8 mouse cellular contexts compared by ENCODE assay signal in genomic region chr1:134243948-134244914, GRCm38 (mm10). TPM values are rescaled to one million over a fixed set of nuclear protein-coding genes. Genes with fewer than 3 reads are reported as not detected.
DNase-seq lines count a peak whose midpoint lies in the region; ATAC-seq lines count a peak whose summit lies in the region.

No protein-coding gene starts in this region.

- no peak overlapping the region for H3K4me3 ChIP-seq in intestine, embryonic 14.5 days (ENCODE audit: low read depth, low read length)

- no peaks in the 10 kb centered on the region for H3K36me3 ChIP-seq in intestine, embryonic 14.5 days (ENCODE audit: control insufficient read depth, insufficient read depth, low read length)

- no peaks in the 10 kb centered on the region for H3K27me3 ChIP-seq in intestine, embryonic 14.5 days (replicated peaks; ENCODE audit: control insufficient read depth, insufficient read depth, low read length)

- 0 out of 2 replicates have a peak, but pooled peaks cover 4% of the 10 kb centered on the region for H3K4me1 ChIP-seq in intestine, embryonic 14.5 days (replicated peaks; ENCODE audit: control insufficient read depth, insufficient read depth, low read length)

- no peak overlapping the region for H3K9ac ChIP-seq in intestine, embryonic 14.5 days (ENCODE audit: low read length)

- peak overlapping the region; percentile 43 for H3K4me2 ChIP-seq in intestine, embryonic 14.5 days (ENCODE audit: low read length)

- 21% methylated on average over 35 of the region's 35 CpGs for WGBS in intestine, embryonic 14.5 days

- H3K27ac ChIP-seq in intestine, embryonic 14.5 days (ENCODE audit: low read depth) = no peak overlapping the region

- no peaks in the 10 kb centered on the region for H3K9me3 ChIP-seq in intestine, embryonic 14.5 days (ENCODE audit: control insufficient read depth, low read length)

- peak; percentile 76 for ATAC-seq in intestine, embryonic 14.5 days (replicated peaks; ENCODE audit: low FRiP score, low TSS enrichment, low read depth)
- peak; percentile 97 for ATAC-seq in megakaryocyte-erythroid progenitor cell, adult 5-6 weeks (replicated peaks; ENCODE audit: low FRiP score, low TSS enrichment, poor library complexity, severe bottlenecking)

- peak; percentile 75 for DNase-seq in adipocyte (ENCODE audit: low spot score)
- DNase-seq in embryo, embryonic 10 days (ENCODE audit: low spot score) = peak; percentile 90
- DNase-seq in gastrocnemius, postnatal 14 days = peak; percentile 93
- DNase-seq in intestine, embryonic 14.5 days (ENCODE audit: low spot score) = peak; percentile 95
- peak; percentile 80 to 92 for DNase-seq in left cerebral cortex, postnatal 10 days (ENCODE audit: extremely low spot score in 1 of 2, low spot score in 2 of 2)
- DNase-seq in right cerebral cortex, postnatal 14 days = peak; percentile 92
- DNase-seq in urinary bladder, postnatal 36 days (ENCODE audit: low spot score in 2 of 2) = peak; percentile 91 to 93

- intact Hi-C loops in gastrocnemius, postnatal 14 days (cut with DNase I; ENCODE audit: low total_unique reads) = loop anchor here (5.0 kb wide), 2 partner anchors 78 to 92 kb away; no protein-coding TSS in a partner anchor
- intact Hi-C loops in left cerebral cortex, postnatal 10 days (cut with DNase I) = loop anchor here (5.0 kb wide), 2 partner anchors 83 to 92 kb away; no protein-coding TSS in a partner anchor

RNA-seq across cellular contexts. Expression of gene Adora1, which starts 9.0 kb away (rescaled TPM):
- under 1 TPM; 0.58 to 0.78 TPM for total RNA-seq in gastrocnemius, postnatal 14 days (2021)
- 1.7 and 2.0 TPM in 2 replicates for polyA plus RNA-seq in intestine, embryonic 14.5 days (2014; fragmentation: Nextera tagmentation; extraction: Ambion mirVana)
- total RNA-seq in left cerebral cortex, postnatal 10 days (2021) = 100 to 1,000 TPM; 154 to 165 TPM
- not detected in 2 replicates for total RNA-seq in megakaryocyte-erythroid progenitor cell, adult 5-6 weeks (2014; fragmentation: Nextera tagmentation)
- total RNA-seq in megakaryocyte-erythroid progenitor cell, adult 5-6 weeks (2017) = not detected in 2 replicates

RNA-seq across cellular contexts. Expression of gene Myog, which starts 45.6 kb away (rescaled TPM):
- 10 to 100 TPM; 67.9 to 75.3 TPM for total RNA-seq in gastrocnemius, postnatal 14 days (2021)
- 0.16 TPM in 1 of 2 replicates, not detected in the other for polyA plus RNA-seq in intestine, embryonic 14.5 days (2014; fragmentation: Nextera tagmentation; extraction: Ambion mirVana)
- total RNA-seq in left cerebral cortex, postnatal 10 days (2021) = not detected
- not detected in 2 replicates for total RNA-seq in megakaryocyte-erythroid progenitor cell, adult 5-6 weeks (2014; fragmentation: Nextera tagmentation)
- total RNA-seq in megakaryocyte-erythroid progenitor cell, adult 5-6 weeks (2017) = not detected in 2 replicates

RNA-seq across cellular contexts. Expression of gene Mybph, which starts 51.0 kb away (rescaled TPM):
- 100 to 1,000 TPM; 716 to 830 TPM for total RNA-seq in gastrocnemius, postnatal 14 days (2021)
- polyA plus RNA-seq in intestine, embryonic 14.5 days (2014; fragmentation: Nextera tagmentation; extraction: Ambion mirVana) = not detected in 2 replicates
- not detected for total RNA-seq in left cerebral cortex, postnatal 10 days (2021)
- total RNA-seq in megakaryocyte-erythroid progenitor cell, adult 5-6 weeks (2014; fragmentation: Nextera tagmentation) = not detected in 2 replicates
- not detected in 2 replicates for total RNA-seq in megakaryocyte-erythroid progenitor cell, adult 5-6 weeks (2017)

Comparison
In these comparisons a context has a peak if more than half of its experiments do, and no peak if none do; other contexts are left out.
1. RNA of gene Adora1, which starts 9.0 kb away (total RNA-seq): 154 to 165 TPM in left cerebral cortex, postnatal 10 days; 0.58 to 0.78 TPM in gastrocnemius, postnatal 14 days and not detected in megakaryocyte-erythroid progenitor cell, adult 5-6 weeks; every median in the first group is over 10 times any median in the second.
2. RNA of gene Myog, which starts 45.6 kb away (total RNA-seq): 67.9 to 75.3 TPM in gastrocnemius, postnatal 14 days; not detected in left cerebral cortex, postnatal 10 days and not detected in megakaryocyte-erythroid progenitor cell, adult 5-6 weeks; every median in the first group is over 10 times any median in the second.
3. RNA of gene Mybph, which starts 51.0 kb away (total RNA-seq): 716 to 830 TPM in gastrocnemius, postnatal 14 days; not detected in left cerebral cortex, postnatal 10 days and not detected in megakaryocyte-erythroid progenitor cell, adult 5-6 weeks; every median in the first group is over 100 times any median in the second.
4. Peak in every context shown above with its lines, with median percentiles within 50 percentile points of each other: DNase-seq.